Mouse (Mus musculus) ES-E14 (cell line): ENCODE data around the gene Cacna1e. TPM values are rescaled to one million over a fixed set of nuclear protein-coding genes. Genes with fewer than 3 reads are reported as not detected.

Source experiments
- DNase-seq: peaks from one replicate; pipeline ENCODE4 v3.0.0-alpha.2; 2013; ENCODE audit warnings: low read depth, low spot score
- H3K27ac ChIP-seq: 2 replicates; pipeline ENCODE4 v1.5.1; 2012; ENCODE audit warnings: low read depth, mild to moderate bottlenecking, low read length, moderate library complexity, mixed read lengths; ENCODE audit not compliant: poor library complexity, insufficient read depth, severe bottlenecking
- H3K36me3 ChIP-seq: 2 replicates; pipeline ENCODE4 v1.6.1; 2012; ENCODE audit warnings: mild to moderate bottlenecking, low read length, moderate library complexity, mixed read lengths; ENCODE audit not compliant: control insufficient read depth, poor library complexity, insufficient read depth, severe bottlenecking
- H3K4me1 ChIP-seq, 2 experiments: fragments of 150-350 bp in 1 of 2; sonication (generic) in 1 of 2; 2 replicates each; pipeline ENCODE4 v1.6.1; 2012; ENCODE audit warnings: low read length in 2 of 2, mild to moderate bottlenecking in 1 of 2, mixed read lengths in 1 of 2; ENCODE audit not compliant: control insufficient read depth in 2 of 2, insufficient read depth in 2 of 2, poor library complexity in 1 of 2
- H3K4me3 ChIP-seq, 2 experiments: fragments of 150-350 bp in 1 of 2; sonication (generic) in 1 of 2; 2 replicates each; pipeline ENCODE4 v1.5.1; 2012; ENCODE audit warnings: low read length in 2 of 2, low read depth in 1 of 2, mild to moderate bottlenecking in 1 of 2, mixed read lengths in 1 of 2; ENCODE audit not compliant: insufficient read depth in 1 of 2, poor library complexity in 1 of 2, severe bottlenecking in 1 of 2
- H3K9ac ChIP-seq: 2 replicates; pipeline ENCODE4 v1.6.1; 2012; ENCODE audit warnings: low read depth, mild to moderate bottlenecking, low read length, mixed read lengths; ENCODE audit not compliant: poor library complexity, insufficient read depth, severe bottlenecking
- H3K9me3 ChIP-seq: fragments of 150-350 bp; sonication (generic); 2 replicates; pipeline ENCODE4 v1.6.1; 2012; ENCODE audit warnings: low read depth, mild to moderate bottlenecking, low read length; ENCODE audit not compliant: control insufficient read depth, insufficient read depth
- CHD2 ChIP-seq: IDR thresholded peaks from 2 replicates; pipeline ENCODE4 v1.6.1; 2014; ENCODE audit warnings: mild to moderate bottlenecking, low read depth, low read length, inconsistent platforms
- HCFC1 ChIP-seq: IDR thresholded peaks from 2 replicates; pipeline ENCODE4 v1.6.1; 2012; ENCODE audit warnings: low read length, inconsistent platforms, borderline replicate concordance; ENCODE audit not compliant: insufficient read depth
- MAFK ChIP-seq: IDR thresholded peaks from 2 replicates; pipeline ENCODE4 v1.6.1; 2014; ENCODE audit warnings: mild to moderate bottlenecking, low read depth, low read length, inconsistent platforms; ENCODE audit not compliant: insufficient read depth
- ZC3H11A ChIP-seq: IDR thresholded peaks from 2 replicates; pipeline ENCODE4 v1.6.1; 2012; ENCODE audit warnings: low read depth, mild to moderate bottlenecking, inconsistent platforms, low read length, borderline replicate concordance
- ZNF384 ChIP-seq: IDR thresholded peaks from 2 replicates; pipeline ENCODE4 v1.6.1; 2012; ENCODE audit warnings: low read depth, low read length, inconsistent platforms
- in situ Hi-C, 2 experiments: fragments of 600-800 bp; cut with MboI; formaldehyde crosslinking; loops; one replicate each; pipeline ENCODE4 v1.15.1; 2025; ENCODE audit warnings: low sequenced_read_pairs in 2 of 2, inconsistent platforms in 1 of 2; ENCODE audit not compliant: unreplicated experiment in 2 of 2
- total RNA-seq: library from RNA; depleted of rRNA; stranded (reverse); fragments of 300-350 nt; gene quantifications from 2 replicates; pipeline ENCODE4 v1.2.3, GENCODE M21; 2012

Gene Cacna1e
- total RNA-seq, 1 experiment = 0.31 TPM

- DNase-seq = no peak
- in situ Hi-C loops = no loop called here
- Histone ChIP-seq H3K36me3 (no peaks in the 10 kb centered on the region), H3K9ac (no peak overlapping the region), H3K4me3 (no peak overlapping the region), H3K27ac (no peak overlapping the region), H3K9me3 (no peaks in the 10 kb centered on the region), H3K4me1 (no peaks in the 10 kb centered on the region)
- TF ChIP-seq HCFC1 (no peak), ZNF384 (no peak), MAFK (no peak)
These were observed 222.3 kb downstream of the Cacna1e start for GRCm38 (mm10) chr1:154661977-154662376.

DNA sequence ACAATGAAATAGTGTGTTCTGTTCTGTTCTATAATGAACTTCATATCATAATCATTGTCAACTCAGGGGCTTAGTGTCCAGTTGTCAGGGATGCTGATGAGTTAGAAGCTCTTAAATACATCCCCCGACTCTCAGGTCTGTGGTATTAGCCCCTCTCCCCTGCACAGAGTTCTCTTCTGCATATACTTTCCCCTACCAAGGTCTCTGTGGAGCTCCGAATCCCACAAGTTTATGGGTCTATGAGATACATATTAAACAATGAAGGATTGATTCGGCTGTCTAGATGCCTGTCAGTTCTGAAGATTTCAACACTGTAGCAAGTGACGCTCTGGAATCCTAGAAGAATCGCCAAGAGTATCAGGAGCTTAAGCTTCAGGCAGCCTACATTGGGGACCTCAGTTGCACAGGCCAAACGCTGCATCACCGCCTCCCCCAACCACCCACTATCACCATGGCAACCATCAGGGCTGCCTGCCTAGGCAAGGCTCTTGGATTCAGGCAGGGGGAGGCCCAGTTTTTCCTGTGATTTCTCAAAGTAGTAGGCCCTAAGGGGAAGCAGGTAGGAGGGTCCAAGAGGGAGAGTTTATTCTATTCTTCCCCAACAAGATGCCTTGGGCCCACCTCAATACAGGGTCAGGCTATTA lies 223.0 kb downstream of the Cacna1e start:
- Histone ChIP-seq H3K9me3 (no peaks in the 10 kb centered on the region), H3K9ac (no peak overlapping the region), H3K4me3 (no peak overlapping the region), H3K27ac (no peak overlapping the region), H3K36me3 (no peaks in the 10 kb centered on the region), H3K4me1 (no peaks in the 10 kb centered on the region)
- no peak for DNase-seq
- no peak for TF ChIP-seq CHD2
- TF ChIP-seq MAFK = no peak
- no peak for TF ChIP-seq HCFC1
- no peak for TF ChIP-seq ZNF384
- no peak for TF ChIP-seq ZC3H11A
- in situ Hi-C loops = no loop called here

GRCm38 (mm10) chr1:154657366-154657765 lies 226.9 kb downstream of the Cacna1e start:
- H3K27ac ChIP-seq = no peak overlapping the region
- H3K4me3 ChIP-seq = no peak overlapping the region
- TF ChIP-seq CHD2 (no peak), ZNF384 (no peak), MAFK (no peak), ZC3H11A (no peak), HCFC1 (no peak)
- no peaks in the 10 kb centered on the region for H3K9me3 ChIP-seq
- no peaks in the 10 kb centered on the region for H3K4me1 ChIP-seq
- H3K9ac ChIP-seq = no peak overlapping the region
- H3K36me3 ChIP-seq = no peaks in the 10 kb centered on the region
- in situ Hi-C loops = no loop called here
- no peak for DNase-seq

- Histone ChIP-seq H3K36me3 (no peaks in the 10 kb centered on the region), H3K4me1 (no peaks in the 10 kb centered on the region), H3K4me3 (no peak overlapping the region), H3K9ac (no peak overlapping the region), H3K9me3 (no peaks in the 10 kb centered on the region), H3K27ac (no peak overlapping the region)
- no peak for DNase-seq
- TF ChIP-seq ZC3H11A = no peak
- no peak for TF ChIP-seq ZNF384
- no peak for TF ChIP-seq HCFC1
- no peak for TF ChIP-seq MAFK
- no peak for TF ChIP-seq CHD2
- in situ Hi-C loops = no loop called here
These were observed 230.3 kb downstream of the Cacna1e start for GRCm38 (mm10) chr1:154653951-154654350.
